Mouse (Mus musculus): ENCODE data around the gene Epha8.

GRCm38 (mm10) chr4:137001020-137001419 is 44.4 kb upstream of the Epha8 start:
- TF ChIP-seq TCF12 (IDR thresholded peaks at IDR 0.05; ENCODE audit: low read depth, low read length) (no peak), POLR2A (IDR thresholded peaks at IDR 0.05; ENCODE audit: control insufficient read depth in 1 of 2, insufficient read depth in 1 of 2, low read depth in 1 of 2, low read length in 2 of 2, poor library complexity in 1 of 2) (no peak)

All from MEL (cell line).